Mouse (Mus musculus) erythroblast, embryonic 14.5 days (primary cell): ENCODE results near the gene Agrp.

Experiments used
- GATA1 ChIP-seq: IDR thresholded peaks from 2 replicates; pipeline ENCODE4 v1.6.1; 2012; ENCODE audit warnings: low read length, inconsistent platforms, mixed read lengths
- TAL1 ChIP-seq: IDR thresholded peaks from 3 replicates; pipeline ENCODE4 v1.6.1; 2012; ENCODE audit warnings: low read length, inconsistent platforms, mixed read lengths

- TF ChIP-seq GATA1: no peak
- no peak for TF ChIP-seq TAL1
These were observed 21.3 kb downstream of the Agrp start for GRCm38 (mm10) chr8:105615942-105616341.
